Mouse (Mus musculus) CH12.LX (cell line): Measurements from ENCODE around the gene Aimp2. TPM values are rescaled to one million over a fixed set of nuclear protein-coding genes. Genes with fewer than 3 reads are reported as not detected.

Source experiments
- DNase-seq: peaks from one replicate; pipeline ENCODE4 v3.0.0-alpha.2; 2013; ENCODE audit errors: extremely low read depth
- H3K27ac ChIP-seq: 2 replicates; pipeline ENCODE4 v1.5.1; 2012; ENCODE audit warnings: low read depth, mild to moderate bottlenecking, control low read depth, moderate library complexity; ENCODE audit not compliant: insufficient read depth
- H3K27me3 ChIP-seq: replicated peaks from 2 replicates; pipeline ENCODE3; 2012; ENCODE audit warnings: inconsistent platforms
- H3K36me3 ChIP-seq, 2 experiments: replicated peaks in 1 of 2; 2 replicates each; pipeline versions ENCODE3 to v1.6.1; 2012; ENCODE audit warnings: inconsistent platforms in 1 of 2, low read length in 1 of 2, mild to moderate bottlenecking in 1 of 2, mixed read lengths in 1 of 2, moderate library complexity in 1 of 2; ENCODE audit not compliant: control insufficient read depth in 1 of 2, insufficient read depth in 1 of 2
- H3K4me1 ChIP-seq, 2 experiments: 2 replicates each; pipeline ENCODE4 v1.6.1; 2012; ENCODE audit warnings: inconsistent platforms in 1 of 2, moderate library complexity in 1 of 2; ENCODE audit not compliant: insufficient read depth in 2 of 2, control insufficient read depth in 1 of 2
- H3K4me2 ChIP-seq: 2 replicates; pipeline ENCODE4 v1.6.1; 2012; ENCODE audit warnings: low read depth, mild to moderate bottlenecking, control low read depth; ENCODE audit not compliant: poor library complexity, insufficient read depth, severe bottlenecking
- H3K4me3 ChIP-seq, 3 experiments: fragments of 150-350 bp in 1 of 3; sonication (generic) in 1 of 3; replicated peaks in 1 of 3; 2 replicates each; pipeline versions ENCODE3 to v1.5.1; 2011 to 2012; ENCODE audit warnings: low read depth in 2 of 3, low read length in 2 of 3, mild to moderate bottlenecking in 2 of 3, moderate library complexity in 2 of 3, control low read depth in 1 of 3, improper control_type of control experiment in 1 of 3, inconsistent platforms in 1 of 3, mixed read lengths in 1 of 3; ENCODE audit not compliant: poor library complexity in 1 of 3
- H3K79me2 ChIP-seq: replicated peaks from 2 replicates; pipeline ENCODE4 v1.6.1; 2012; ENCODE audit warnings: mild to moderate bottlenecking, moderate library complexity; ENCODE audit not compliant: control insufficient read depth, poor library complexity, insufficient read depth, severe bottlenecking; ENCODE audit errors: extremely low read depth
- H3K9ac ChIP-seq: 2 replicates; pipeline ENCODE4 v1.6.1; 2012; ENCODE audit warnings: low read depth, mild to moderate bottlenecking, control low read depth, moderate library complexity; ENCODE audit not compliant: insufficient read depth
- H3K9me3 ChIP-seq: replicated peaks from 2 replicates; pipeline ENCODE3; 2012; ENCODE audit warnings: low read length, inconsistent platforms, mixed read lengths
- BHLHE40 ChIP-seq: IDR thresholded peaks from 2 replicates; pipeline ENCODE4 v1.6.1; 2011; ENCODE audit warnings: mild to moderate bottlenecking, low read depth, low read length, improper control_type of control experiment
- CHD1 ChIP-seq: IDR thresholded peaks from 2 replicates; pipeline ENCODE4 v1.6.1; 2012; ENCODE audit warnings: low read depth, low read length, improper control_type of control experiment, inconsistent platforms
- E2F4 ChIP-seq: IDR thresholded peaks from 2 replicates; pipeline ENCODE4 v1.6.1; 2011; ENCODE audit warnings: low read depth, low read length, improper control_type of control experiment; ENCODE audit not compliant: insufficient replicate concordance
- ELF1 ChIP-seq: IDR thresholded peaks from 2 replicates; pipeline ENCODE4 v1.6.1; 2014; ENCODE audit warnings: low read depth, mild to moderate bottlenecking, inconsistent platforms, low read length, improper control_type of control experiment
- EP300 ChIP-seq: IDR thresholded peaks from 2 replicates; pipeline ENCODE4 v1.6.1; 2011; ENCODE audit warnings: low read length, improper control_type of control experiment
- ETS1 ChIP-seq: conservative IDR thresholded peaks from 2 replicates; pipeline ENCODE4 v1.6.1; 2012; ENCODE audit warnings: low read depth, mild to moderate bottlenecking, inconsistent platforms, low read length, improper control_type of control experiment, moderate library complexity
- IRF4 ChIP-seq: IDR thresholded peaks from 2 replicates; pipeline ENCODE4 v1.6.1; 2014; ENCODE audit warnings: low read depth, mild to moderate bottlenecking, inconsistent platforms, low read length, improper control_type of control experiment
- JUN ChIP-seq: IDR thresholded peaks from 2 replicates; pipeline ENCODE4 v1.6.1; 2011; ENCODE audit warnings: low read depth, mild to moderate bottlenecking, low read length, improper control_type of control experiment, moderate library complexity; ENCODE audit not compliant: insufficient read depth
- MAFK ChIP-seq: IDR thresholded peaks from 2 replicates; pipeline ENCODE4 v1.6.1; 2011; ENCODE audit warnings: low read length, improper control_type of control experiment; ENCODE audit not compliant: insufficient replicate concordance
- MAX ChIP-seq: IDR thresholded peaks from 2 replicates; pipeline ENCODE4 v1.6.1; 2011; ENCODE audit warnings: low read length, improper control_type of control experiment
- MEF2A ChIP-seq: IDR thresholded peaks from 2 replicates; pipeline ENCODE4 v1.6.1; 2014; ENCODE audit warnings: low read depth, mild to moderate bottlenecking, inconsistent platforms, low read length, improper control_type of control experiment, borderline replicate concordance
- MXI1 ChIP-seq: IDR thresholded peaks from 2 replicates; pipeline ENCODE4 v1.6.1; 2011; ENCODE audit warnings: mild to moderate bottlenecking, low read depth, low read length, improper control_type of control experiment
- MYC ChIP-seq: IDR thresholded peaks from 2 replicates; pipeline ENCODE4 v1.6.1; 2011; ENCODE audit warnings: low read depth, mild to moderate bottlenecking, improper control_type of control experiment, low read length
- POLR2AphosphoS2 ChIP-seq: IDR thresholded peaks from 2 replicates; pipeline ENCODE4 v1.6.1; 2011; ENCODE audit warnings: low read depth, low read length, improper control_type of control experiment
- RAD21 ChIP-seq: IDR thresholded peaks from 2 replicates; pipeline ENCODE4 v1.6.1; 2011; ENCODE audit warnings: low read depth, mild to moderate bottlenecking, low read length, improper control_type of control experiment, moderate library complexity
- RCOR1 ChIP-seq: conservative IDR thresholded peaks from 2 replicates; pipeline ENCODE4 v1.6.1; 2012; ENCODE audit warnings: low read depth, mild to moderate bottlenecking, inconsistent platforms, low read length, improper control_type of control experiment
- SIN3A ChIP-seq: IDR thresholded peaks from 2 replicates; pipeline ENCODE4 v1.6.1; 2012; ENCODE audit warnings: low read length, improper control_type of control experiment, inconsistent platforms
- SMC3 ChIP-seq: IDR thresholded peaks from 2 replicates; pipeline ENCODE4 v1.6.1; 2011; ENCODE audit warnings: low read depth, low read length, improper control_type of control experiment
- TCF12 ChIP-seq: IDR thresholded peaks from 2 replicates; pipeline ENCODE4 v1.6.1; 2014; ENCODE audit warnings: low read depth, mild to moderate bottlenecking, inconsistent platforms, low read length, improper control_type of control experiment
- USF1 ChIP-seq: IDR thresholded peaks from 2 replicates; pipeline ENCODE4 v1.6.1; 2014; ENCODE audit warnings: low read depth, mild to moderate bottlenecking, inconsistent platforms, low read length, improper control_type of control experiment
- ZKSCAN1 ChIP-seq: IDR thresholded peaks from 2 replicates; pipeline ENCODE4 v1.6.1; 2012; ENCODE audit warnings: low read depth, inconsistent platforms, low read length, improper control_type of control experiment, borderline replicate concordance
- dilution Hi-C: fragments of 300-500 bp; cut with MboI; formaldehyde crosslinking; loops from 2 replicates; pipeline ENCODE4 v1.14.3; 2020; ENCODE audit warnings: low sequenced_read_pairs; ENCODE audit not compliant: extremely low pct_unique_long_range_greater_than_20kb, extremely low pct_ligation_motif_present
- in situ Hi-C: fragments of 300-500 bp; cut with MboI; formaldehyde crosslinking; loops from 3 replicates; pipeline ENCODE4 v1.14.3; 2019; ENCODE audit warnings: low sequenced_read_pairs, low pct_ligation_motif_present, low pct_unique_long_range_greater_than_20kb, mixed read lengths
- polyA plus RNA-seq: library from polyadenylated mRNA; unstranded; fragments of >175 nt; gene quantifications from 2 replicates; pipeline ENCODE4 v1.2.1, GENCODE M21; 2012; ENCODE audit warnings: low read depth; ENCODE audit not compliant: insufficient read length
- total RNA-seq, 2 experiments: library from RNA; depleted of rRNA; stranded (reverse); fragments of 300-350 nt in 1 of 2; fragments of >200 nt in 1 of 2; gene quantifications; 2 replicates each; pipeline ENCODE4 v1.2.3; 2012 to 2014

Gene Aimp2
- total and polyA plus RNA-seq, 3 experiments, result 110 to 154 (median 111) TPM

DNA sequence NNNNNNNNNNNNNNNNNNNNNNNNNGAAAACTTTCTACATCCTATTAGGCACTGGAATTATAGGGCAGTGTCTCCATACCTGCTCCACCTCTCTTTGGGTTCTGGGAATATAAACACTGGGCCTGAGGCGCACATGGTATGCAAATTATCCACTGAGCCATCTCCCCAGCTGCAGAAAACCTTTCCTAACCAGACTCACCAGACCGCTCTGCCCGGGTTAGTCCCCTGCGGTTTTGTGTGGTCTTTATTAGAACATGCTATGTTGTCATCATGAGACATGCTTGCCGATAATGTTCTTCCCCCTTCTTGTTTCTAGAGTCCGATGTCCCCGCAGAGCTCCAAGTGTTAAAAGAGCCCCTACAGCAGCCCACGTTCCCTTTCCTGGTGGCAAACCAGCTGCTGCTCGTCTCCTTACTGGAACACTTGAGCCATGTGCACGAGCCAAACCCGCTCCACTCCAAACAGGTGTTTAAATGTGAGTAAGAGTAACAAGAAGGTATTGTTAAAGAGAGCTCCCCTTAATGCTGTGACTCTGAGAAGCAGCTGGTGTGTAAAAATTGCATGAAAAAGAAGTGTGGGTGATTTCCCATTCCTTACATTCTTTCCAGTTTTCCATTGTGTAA, 38.0 kb downstream of the Aimp2 start:
- TF ChIP-seq JUN, result peak; percentile 45
- no peak for TF ChIP-seq RAD21
- peak; percentile 94 for TF ChIP-seq SIN3A
- TF ChIP-seq IRF4, result peak; percentile 50; the same call in 1 of the 2 replicates
- peak; percentile 64; the same call in 1 of the 2 replicates for TF ChIP-seq MYC
- TF ChIP-seq ZKSCAN1, result no peak
- TF ChIP-seq E2F4, result no peak
- TF ChIP-seq MEF2A, result peak; percentile 89
- TF ChIP-seq EP300, result peak; percentile 64; the same call in 1 of the 2 replicates
- TF ChIP-seq CHD1, result no peak
- 0 out of 2 replicates have a peak, but pooled peaks have one; percentile 35 for TF ChIP-seq MAFK
- peak; percentile 90 for TF ChIP-seq BHLHE40
- TF ChIP-seq USF1, result no peak
- no peak for TF ChIP-seq RCOR1
- TF ChIP-seq TCF12, result peak; percentile 70; the same call in 1 of the 2 replicates
- TF ChIP-seq MAX, result peak; percentile 93
- TF ChIP-seq ETS1, result peak; percentile 94
- TF ChIP-seq MXI1, result peak; percentile 79
- TF ChIP-seq POLR2AphosphoS2, result no peak
- TF ChIP-seq ELF1, result no peak
- no peak for TF ChIP-seq SMC3
- peak overlapping the region; percentile 77 for H3K4me2 ChIP-seq
- H3K4me1 ChIP-seq, result peaks cover 0 to 19% of the 10 kb centered on the region in 2 experiments; a peak in 2 of 4 replicates
- H3K9ac ChIP-seq, result no peak overlapping the region
- H3K79me2 ChIP-seq, result no peaks in the 10 kb centered on the region
- peak; percentile 89 for DNase-seq
- H3K27me3 ChIP-seq, result no peaks in the 10 kb centered on the region
- H3K4me3 ChIP-seq, result no peak overlapping the region
- H3K27ac ChIP-seq, result peak overlapping the region; percentile 22; the same call in 1 of the 2 replicates
- in situ Hi-C loops (no loop called here), dilution Hi-C loops (no loop called here)
- no peaks in the 10 kb centered on the region for H3K9me3 ChIP-seq
- peaks cover 28 to 43% of the 10 kb centered on the region in 2 experiments for H3K36me3 ChIP-seq

Other genes starting within 250 kb of the Aimp2 start
- 7.1 TPM in 2 replicates for gene Usp42, start 177.6 kb downstream of the Aimp2 start, total RNA-seq (2012; rRNA removed)
- gene Usp42, start 177.6 kb downstream of the Aimp2 start, total RNA-seq (2014; rRNA removed), result 3.2 and 4.3 TPM in 2 replicates
- gene Usp42, start 177.6 kb downstream of the Aimp2 start, polyA plus RNA-seq, result 14.6 and 15.2 TPM in 2 replicates
- 13.4 and 15.2 TPM in 2 replicates for gene Eif2ak1, start 92.1 kb downstream of the Aimp2 start, total RNA-seq (2012; rRNA removed)
- 11.0 and 11.9 TPM in 2 replicates for gene Eif2ak1, start 92.1 kb downstream of the Aimp2 start, total RNA-seq (2014; rRNA removed)
- 26.7 and 26.9 TPM in 2 replicates for gene Eif2ak1, start 92.1 kb downstream of the Aimp2 start, polyA plus RNA-seq
- gene Ankrd61, start 12.2 kb downstream of the Aimp2 start, total RNA-seq (2012; rRNA removed), result 0.08 and 0.13 TPM in 2 replicates
- gene Ankrd61, start 12.2 kb downstream of the Aimp2 start, total RNA-seq (2014; rRNA removed), result not detected in 2 replicates
- 0.50 and 0.89 TPM in 2 replicates for gene Ankrd61, start 12.2 kb downstream of the Aimp2 start, polyA plus RNA-seq
- gene Pms2, start 117 bp upstream of the Aimp2 start, total RNA-seq (2012; rRNA removed), result 22.2 and 25.9 TPM in 2 replicates
- 29.6 and 31.8 TPM in 2 replicates for gene Pms2, start 117 bp upstream of the Aimp2 start, total RNA-seq (2014; rRNA removed)
- gene Pms2, start 117 bp upstream of the Aimp2 start, polyA plus RNA-seq, result 25.6 and 29.9 TPM in 2 replicates
- 1.0 TPM in 1 of 2 replicates, not detected in the other for gene Gm42421, start 18.3 kb upstream of the Aimp2 start, total RNA-seq (2012; rRNA removed)
- gene Gm42421, start 18.3 kb upstream of the Aimp2 start, total RNA-seq (2014; rRNA removed), result 0.59 TPM in 1 of 2 replicates, not detected in the other
- gene Gm42421, start 18.3 kb upstream of the Aimp2 start, polyA plus RNA-seq, result 1.3 and 1.4 TPM in 2 replicates
- 0.25 and 0.30 TPM in 2 replicates for gene Rsph10b, start 23.2 kb upstream of the Aimp2 start, total RNA-seq (2012; rRNA removed)
- gene Rsph10b, start 23.2 kb upstream of the Aimp2 start, total RNA-seq (2014; rRNA removed), result 0.28 TPM in 1 of 2 replicates, not detected in the other
- gene Rsph10b, start 23.2 kb upstream of the Aimp2 start, polyA plus RNA-seq, result 0.31 and 0.34 TPM in 2 replicates
- 64.3 and 75.1 TPM in 2 replicates for gene Ccz1, start 105.0 kb upstream of the Aimp2 start, total RNA-seq (2012; rRNA removed)
- 129 and 148 TPM in 2 replicates for gene Ccz1, start 105.0 kb upstream of the Aimp2 start, total RNA-seq (2014; rRNA removed)
- 85.8 and 91.0 TPM in 2 replicates for gene Ccz1, start 105.0 kb upstream of the Aimp2 start, polyA plus RNA-seq
- not detected in 2 replicates for gene Ocm, start 116.8 kb upstream of the Aimp2 start, total RNA-seq (2012; rRNA removed)
- not detected in 2 replicates for gene Ocm, start 116.8 kb upstream of the Aimp2 start, total RNA-seq (2014; rRNA removed)
- gene Ocm, start 116.8 kb upstream of the Aimp2 start, polyA plus RNA-seq, result not detected in 2 replicates
- 9.4 and 10.1 TPM in 2 replicates for gene Lmtk2, start 190.6 kb upstream of the Aimp2 start, total RNA-seq (2012; rRNA removed)
- gene Lmtk2, start 190.6 kb upstream of the Aimp2 start, total RNA-seq (2014; rRNA removed), result 5.7 and 5.9 TPM in 2 replicates
- gene Lmtk2, start 190.6 kb upstream of the Aimp2 start, polyA plus RNA-seq, result 4.3 and 5.1 TPM in 2 replicates